Mouse (Mus musculus) bone marrow, adult 2 months (tissue): ENCODE measurements at regions not wholly inside any gene's neighbourhood (a gene's known extent, or its start where the extent isn't known, plus 50 kb on each side); places are given as distances from the start of the nearest gene placed in this dataset.

Source experiments
- CTCF ChIP-seq: fragments of 200-500 bp; IDR thresholded peaks from 2 replicates; pipeline ENCODE4 v1.5.1; 2011; ENCODE audit warnings: low read length, control low read depth; ENCODE audit not compliant: control insufficient read depth, insufficient read depth
- POLR2A ChIP-seq: fragments of 200-500 bp; IDR thresholded peaks from 2 replicates; pipeline ENCODE4 v1.6.1; 2011; ENCODE audit warnings: low read depth, mild to moderate bottlenecking, control low read depth, low read length, borderline replicate concordance; ENCODE audit not compliant: control insufficient read depth

DNA sequence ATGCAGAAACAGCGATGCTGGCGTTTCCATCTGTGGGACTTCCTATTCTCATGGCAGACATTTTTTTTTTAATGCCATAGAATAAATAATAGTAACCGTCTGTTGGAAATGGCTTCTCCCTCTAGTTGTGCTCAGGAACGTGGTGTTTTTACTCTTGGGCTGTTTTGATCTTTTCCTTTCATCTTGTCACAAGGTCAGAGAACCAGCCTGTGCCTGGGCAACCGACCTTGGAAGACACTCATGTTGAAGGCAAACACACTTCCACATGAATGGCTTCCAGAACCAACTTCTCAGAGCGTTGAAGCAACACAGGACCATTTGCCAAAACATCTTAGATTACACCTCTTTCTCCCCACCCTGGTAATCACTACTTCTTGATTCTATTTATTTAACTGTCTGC lies 137.9 kb upstream of the Mast4 start:
- no peak for TF ChIP-seq CTCF
- no peak for TF ChIP-seq POLR2A
